Mouse (Mus musculus) MEL (cell line): ENCODE measurements around the gene Trim46.

ENCODE experiments used
- CTCF ChIP-seq, 3 experiments: IDR thresholded peaks in 2 of 3; conservative IDR thresholded peaks in 1 of 3; 2 replicates each; pipeline ENCODE4 v1.5.1; 2011 to 2012; ENCODE audit warnings: low read length in 3 of 3, low read depth in 2 of 3, mild to moderate bottlenecking in 2 of 3, improper control_type of control experiment in 1 of 3, inconsistent platforms in 1 of 3, mixed read lengths in 1 of 3, moderate library complexity in 1 of 3; ENCODE audit not compliant: control insufficient read depth in 1 of 3, insufficient read depth in 1 of 3, poor library complexity in 1 of 3, severe bottlenecking in 1 of 3
- NELFE ChIP-seq: IDR thresholded peaks from 2 replicates; pipeline ENCODE4 v1.6.1; 2011; ENCODE audit warnings: low read depth, low read length, improper control_type of control experiment
- TCF12 ChIP-seq: IDR thresholded peaks from 2 replicates; pipeline ENCODE4 v1.6.1; 2014; ENCODE audit warnings: low read depth, mild to moderate bottlenecking, inconsistent platforms, low read length, improper control_type of control experiment, moderate library complexity

DNA sequence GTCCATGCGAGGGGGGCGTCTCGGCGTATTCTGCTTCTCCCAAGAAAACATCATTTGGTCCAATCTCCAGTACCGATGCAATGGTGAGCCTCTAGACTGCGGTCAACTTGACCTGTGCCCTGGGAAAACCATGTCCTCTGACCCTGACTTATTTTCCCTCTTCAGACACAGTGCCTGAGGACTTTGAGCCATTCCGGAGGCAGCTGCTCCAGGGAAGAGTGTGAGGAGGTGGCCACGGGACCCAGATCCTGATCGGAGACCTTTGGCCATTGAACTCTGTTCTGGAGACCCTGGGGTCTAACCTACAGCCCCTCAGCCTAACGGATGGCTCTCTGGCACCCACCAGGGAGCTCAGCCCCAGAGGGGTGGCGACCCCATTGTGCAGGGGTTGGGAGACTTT is 19.7 kb downstream of the Trim46 start:
- no peak for TF ChIP-seq CTCF (IDR thresholded peaks at IDR 0.05 in 2 of 3, conservative IDR thresholded peaks at IDR 0.05 in 1 of 3; ENCODE audit: control insufficient read depth in 1 of 3, insufficient read depth in 1 of 3, low read depth in 2 of 3, low read length in 3 of 3, poor library complexity in 1 of 3, severe bottlenecking in 1 of 3)
- TF ChIP-seq TCF12: no peak
- TF ChIP-seq NELFE: no peak
